Mouse (Mus musculus) liver, embryonic 15.5 days (tissue): ENCODE measurements around the gene Uqcr10. TPM values are rescaled to one million over a fixed set of nuclear protein-coding genes. Genes with fewer than 3 reads are reported as not detected.

Source experiments
- ATAC-seq: fragments of 200-750 bp; cut with Nextera tagmentation; 2 replicates; pipeline ENCODE4 v1.8.0; 2017; ENCODE audit warnings: moderate number of reproducible peaks, mild to moderate bottlenecking, moderate library complexity; ENCODE audit not compliant: insufficient read depth
- H3K27ac ChIP-seq: fragments of 300-500 bp; sonication (generic); replicated peaks from 2 replicates; pipeline ENCODE4 v1.5.1; 2015; ENCODE audit warnings: mild to moderate bottlenecking, inconsistent platforms
- H3K27me3 ChIP-seq: fragments of 300-500 bp; sonication (generic); 2 replicates; pipeline ENCODE4 v1.6.1; 2015; ENCODE audit warnings: mild to moderate bottlenecking, inconsistent platforms
- H3K36me3 ChIP-seq: fragments of 300-500 bp; sonication (generic); replicated peaks from 2 replicates; pipeline ENCODE4 v1.6.1; 2015; ENCODE audit warnings: moderate library complexity, mild to moderate bottlenecking, inconsistent platforms
- H3K4me1 ChIP-seq: fragments of 300-500 bp; sonication (generic); replicated peaks from 2 replicates; pipeline ENCODE4 v1.6.1; 2015; ENCODE audit warnings: inconsistent platforms
- H3K4me2 ChIP-seq: fragments of 300-500 bp; sonication (generic); 2 replicates; pipeline ENCODE4 v1.6.1; 2015; ENCODE audit warnings: moderate library complexity, mild to moderate bottlenecking, inconsistent platforms
- H3K4me3 ChIP-seq: fragments of 300-500 bp; sonication (generic); replicated peaks from 2 replicates; pipeline ENCODE4 v1.5.1; 2015; ENCODE audit warnings: mild to moderate bottlenecking, inconsistent platforms
- H3K9ac ChIP-seq: fragments of 300-500 bp; sonication (generic); 2 replicates; pipeline ENCODE4 v1.6.1; 2015; ENCODE audit warnings: moderate library complexity, mild to moderate bottlenecking, inconsistent platforms
- H3K9me3 ChIP-seq: fragments of 300-500 bp; sonication (generic); replicated peaks from 2 replicates; pipeline ENCODE4 v1.6.1; 2016; ENCODE audit warnings: inconsistent platforms
- WGBS: fragments of 180-500 bp; shearing (Covaris S2); methylation state at CpG from one replicate; pipeline ENCODE4 v1.1.7; 2015; ENCODE audit warnings: mixed read lengths; ENCODE audit not compliant: insufficient replicate concordance; 5-methylcytosine and 5-hydroxymethylcytosine counted together
- polyA plus RNA-seq: library from polyadenylated mRNA; unstranded; fragments of >200 nt; fragmentation: Nextera tagmentation; extraction: Ambion mirVana; gene quantifications from 2 replicates; pipeline ENCODE4 v1.2.1, GENCODE M21; 2015

The Uqcr10 gene
- polyA plus RNA-seq, 1 experiment from 2014 or later, result 580 TPM

- Histone ChIP-seq H3K4me3 (no peak overlapping the region), H3K4me1 (no peaks in the 10 kb centered on the region), H3K9ac (no peak overlapping the region), H3K27me3 (no peaks in the 10 kb centered on the region), H3K4me2 (no peak overlapping the region), H3K9me3 (no peaks in the 10 kb centered on the region), H3K27ac (no peak overlapping the region), H3K36me3 (no peaks in the 10 kb centered on the region; the same call in 1 of the 2 replicates)
- no peak for ATAC-seq
- 42% methylated on average over 12 of the region's 12 CpGs for WGBS
These were observed 30.0 kb upstream of the Uqcr10 start for GRCm38 (mm10) chr11:4734179-4734578.

- H3K4me2 ChIP-seq, result no peak overlapping the region
- no peaks in the 10 kb centered on the region for H3K9me3 ChIP-seq
- H3K36me3 ChIP-seq, result no peaks in the 10 kb centered on the region; the same call in 1 of the 2 replicates
- 80% methylated on average over 7 of the region's 7 CpGs for WGBS
- no peak overlapping the region for H3K9ac ChIP-seq
- H3K27ac ChIP-seq, result no peak overlapping the region
- H3K4me3 ChIP-seq, result no peak overlapping the region
- H3K4me1 ChIP-seq, result no peaks in the 10 kb centered on the region
- no peak for ATAC-seq
- H3K27me3 ChIP-seq, result no peaks in the 10 kb centered on the region
These were observed 27.6 kb upstream of the Uqcr10 start for GRCm38 (mm10) chr11:4731781-4732180.

DNA sequence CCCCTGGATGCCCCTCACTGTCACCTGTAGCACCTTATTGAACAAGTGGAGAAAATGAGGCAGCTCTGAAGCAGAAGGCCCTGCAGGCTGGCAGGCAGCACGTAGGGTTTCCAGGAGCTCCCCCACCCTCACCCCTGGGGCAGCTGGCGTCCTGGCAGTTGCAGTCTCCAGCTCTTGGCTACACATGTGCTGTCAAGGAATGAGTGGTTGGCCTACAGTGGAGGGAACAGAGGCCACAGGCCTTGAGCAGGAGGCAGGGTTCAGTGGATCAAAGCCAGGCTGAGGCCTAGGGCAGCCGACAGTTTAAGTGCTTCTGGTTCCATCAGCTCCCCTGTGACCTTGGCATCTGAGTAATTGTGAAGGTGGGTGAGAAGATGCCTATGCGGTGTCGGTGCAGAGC is 26.8 kb upstream of the Uqcr10 start:
- Histone ChIP-seq H3K27ac (no peak overlapping the region), H3K4me1 (no peaks in the 10 kb centered on the region), H3K27me3 (no peaks in the 10 kb centered on the region), H3K4me2 (no peak overlapping the region), H3K9me3 (no peaks in the 10 kb centered on the region), H3K9ac (no peak overlapping the region), H3K4me3 (no peak overlapping the region), H3K36me3 (no peaks in the 10 kb centered on the region; the same call in 1 of the 2 replicates)
- ATAC-seq, result no peak
- WGBS, result 78% methylated on average over 5 of the region's 5 CpGs

DNA sequence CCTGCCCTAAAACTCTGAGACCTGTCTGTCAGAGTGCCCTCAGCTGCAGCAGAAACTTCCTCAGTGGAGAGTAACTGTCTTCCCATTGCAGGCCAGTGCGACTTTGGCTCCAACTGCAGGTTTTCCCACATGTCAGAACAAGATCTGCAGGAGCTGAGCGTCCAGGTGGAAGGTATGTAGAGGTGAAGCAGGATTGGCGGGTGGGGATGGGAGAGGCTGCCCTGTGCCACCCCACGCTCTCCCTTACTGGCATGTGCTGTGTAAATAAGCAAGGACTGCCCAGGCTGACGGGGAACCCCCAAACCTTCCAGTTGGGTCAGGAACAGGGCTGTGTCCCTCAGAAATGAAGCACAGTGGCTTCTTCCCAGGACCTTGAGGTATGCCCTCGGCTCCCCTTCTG is 26.0 kb upstream of the Uqcr10 start:
- H3K4me2 ChIP-seq, result no peak overlapping the region
- no peak overlapping the region for H3K27ac ChIP-seq
- H3K4me1 ChIP-seq, result no peaks in the 10 kb centered on the region
- H3K36me3 ChIP-seq, result no peaks in the 10 kb centered on the region; the same call in 1 of the 2 replicates
- no peaks in the 10 kb centered on the region for H3K9me3 ChIP-seq
- 59% methylated on average over 6 of the region's 6 CpGs for WGBS
- no peaks in the 10 kb centered on the region for H3K27me3 ChIP-seq
- H3K4me3 ChIP-seq, result no peak overlapping the region
- no peak overlapping the region for H3K9ac ChIP-seq
- no peak for ATAC-seq

GRCm38 (mm10) chr11:4729603-4730002 is 25.5 kb upstream of the Uqcr10 start:
- Histone ChIP-seq H3K4me2 (no peak overlapping the region), H3K27me3 (no peaks in the 10 kb centered on the region), H3K27ac (no peak overlapping the region), H3K9ac (no peak overlapping the region), H3K4me1 (no peaks in the 10 kb centered on the region), H3K4me3 (no peak overlapping the region), H3K36me3 (no peaks in the 10 kb centered on the region; the same call in 1 of the 2 replicates), H3K9me3 (no peaks in the 10 kb centered on the region)
- 32% methylated on average over 12 of the region's 12 CpGs for WGBS
- no peak for ATAC-seq

- Histone ChIP-seq H3K36me3 (peaks cover 9% of the 10 kb centered on the region; the same call in 1 of the 2 replicates), H3K4me1 (no peaks in the 10 kb centered on the region), H3K9ac (no peak overlapping the region), H3K27ac (no peak overlapping the region), H3K4me2 (no peak overlapping the region), H3K9me3 (no peaks in the 10 kb centered on the region), H3K27me3 (no peaks in the 10 kb centered on the region), H3K4me3 (no peak overlapping the region)
- WGBS, result 79% methylated on average over 8 of the region's 8 CpGs
- ATAC-seq, result no peak
These were observed 17.6 kb upstream of the Uqcr10 start for GRCm38 (mm10) chr11:4721728-4722127.

GRCm38 (mm10) chr11:4720900-4721580 is 16.9 kb upstream of the Uqcr10 start:
- no peaks in the 10 kb centered on the region for H3K9me3 ChIP-seq
- peaks cover 9% of the 10 kb centered on the region; the same call in 1 of the 2 replicates for H3K36me3 ChIP-seq
- no peak overlapping the region for H3K9ac ChIP-seq
- no peak overlapping the region for H3K4me2 ChIP-seq
- ATAC-seq, result no peak
- H3K4me3 ChIP-seq, result no peak overlapping the region
- H3K27me3 ChIP-seq, result no peaks in the 10 kb centered on the region
- no peak overlapping the region for H3K27ac ChIP-seq
- H3K4me1 ChIP-seq, result no peaks in the 10 kb centered on the region
- WGBS, result 61% methylated on average over 7 of the region's 7 CpGs

- Histone ChIP-seq H3K4me1 (no peaks in the 10 kb centered on the region), H3K9me3 (no peaks in the 10 kb centered on the region), H3K36me3 (peaks cover 9% of the 10 kb centered on the region; the same call in 1 of the 2 replicates), H3K9ac (no peak overlapping the region), H3K4me3 (no peak overlapping the region), H3K27ac (no peak overlapping the region), H3K27me3 (no peaks in the 10 kb centered on the region), H3K4me2 (no peak overlapping the region)
- no peak for ATAC-seq
- 66% methylated on average over 11 of the region's 11 CpGs for WGBS
These were observed 16.3 kb upstream of the Uqcr10 start for GRCm38 (mm10) chr11:4720393-4720792.

- Histone ChIP-seq H3K36me3 (peaks cover 9% of the 10 kb centered on the region; the same call in 1 of the 2 replicates), H3K27ac (no peak overlapping the region), H3K9me3 (no peaks in the 10 kb centered on the region), H3K9ac (no peak overlapping the region), H3K4me3 (no peak overlapping the region), H3K27me3 (no peaks in the 10 kb centered on the region), H3K4me2 (no peak overlapping the region), H3K4me1 (no peaks in the 10 kb centered on the region)
- 77% methylated on average over 9 of the region's 9 CpGs for WGBS
- ATAC-seq, result no peak
These were observed 15.8 kb upstream of the Uqcr10 start for GRCm38 (mm10) chr11:4719961-4720360.

- Histone ChIP-seq H3K36me3 (peaks cover 2% of the 10 kb centered on the region; the same call in 1 of the 2 replicates), H3K27ac (no peak overlapping the region), H3K9ac (no peak overlapping the region), H3K4me2 (no peak overlapping the region), H3K9me3 (no peaks in the 10 kb centered on the region), H3K27me3 (no peaks in the 10 kb centered on the region), H3K4me3 (no peak overlapping the region), H3K4me1 (no peaks in the 10 kb centered on the region)
- WGBS, result 66% methylated on average over 5 of the region's 5 CpGs
- no peak for ATAC-seq
These were observed 14.4 kb upstream of the Uqcr10 start for GRCm38 (mm10) chr11:4718548-4718947.

DNA sequence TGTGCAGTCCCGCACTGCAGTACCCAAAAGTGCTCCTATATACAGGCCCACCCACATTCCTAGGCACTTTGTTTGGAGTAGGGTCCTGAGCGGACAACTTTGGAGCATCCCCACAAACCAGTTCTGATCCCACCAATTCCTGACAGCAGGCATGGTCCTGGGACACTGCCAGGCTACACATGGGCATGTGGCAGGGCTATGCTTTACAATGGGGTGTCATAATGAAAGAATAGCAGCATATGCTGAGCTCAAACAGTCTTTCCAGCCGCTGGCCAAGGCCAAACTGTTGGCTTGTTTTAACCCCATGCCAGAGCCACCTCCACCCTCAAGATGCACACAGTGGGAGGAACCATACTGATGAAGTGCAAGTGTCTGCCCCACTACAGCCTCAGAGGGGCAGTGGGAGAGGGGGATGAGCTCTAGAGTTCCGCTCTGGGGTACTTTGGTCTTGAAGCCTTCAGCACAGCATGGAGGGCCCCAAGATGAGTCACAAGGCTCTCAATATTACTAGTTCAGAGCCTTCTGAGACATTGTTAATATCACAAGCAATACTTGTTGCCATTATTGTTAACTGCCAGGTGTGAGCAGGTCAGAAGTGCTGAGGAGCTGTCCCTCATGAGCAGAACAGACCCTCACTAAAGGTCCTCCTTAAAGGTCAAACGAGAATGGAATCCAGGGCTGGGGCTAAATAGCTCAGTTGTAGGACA is 12.5 kb upstream of the Uqcr10 start:
- Histone ChIP-seq H3K9me3 (no peaks in the 10 kb centered on the region), H3K27me3 (no peaks in the 10 kb centered on the region), H3K9ac (no peak overlapping the region), H3K4me3 (no peak overlapping the region), H3K4me2 (no peak overlapping the region), H3K4me1 (no peaks in the 10 kb centered on the region), H3K36me3 (no peaks in the 10 kb centered on the region), H3K27ac (no peak overlapping the region)
- ATAC-seq, result no peak
- WGBS, result 73% methylated on average over 5 of the region's 5 CpGs
